ENCODE assay signal across 10 mouse cellular contexts in genomic region chr1:170834756-170835155, GRCm38 (mm10). TPM values are rescaled to one million over a fixed set of nuclear protein-coding genes. Genes with fewer than 3 reads are reported as not detected.
DNase-seq lines count a peak whose midpoint lies in the region.
"Had no signal": no experiment of that assay in that cellular context is flagged by ENCODE, and none has a peak within 500 bp of the region (broad histone marks: within the 10 kb centered on the region; RNA-seq: fewer than 3 reads in every experiment).

No protein-coding gene starts in this region.

- intact Hi-C loops in left cerebral cortex, postnatal 4 days (cut with DNase I), result no loop called here

- peak; percentile 8 for DNase-seq in cerebellum, adult 11 months
- no peak for DNase-seq in cerebellum, adult 9-10 months
- DNase-seq in left cerebral cortex, postnatal 4 days, result peak; percentile 33
- DNase-seq in left cerebral cortex, adult 8-10 months (ENCODE audit: low spot score in 2 of 2), result no peak
- DNase-seq in Muller cell, postnatal 12 days (ENCODE audit: inconsistent ontology term), result peak; percentile 37
- peak; percentile 45 for DNase-seq in fibroblast of lung, adult 2 months (ENCODE audit: low read depth)
- DNase-seq in retina, postnatal 1 day, result no peak
- DNase-seq in layer of hippocampus, adult 11-12 months (ENCODE audit: low spot score), result no peak
- DNase-seq: gastrocnemius, postnatal 10 days; heart, postnatal 14 days had no signal

RNA-seq across cellular contexts. Expression of gene Atf6, which starts 32.8 kb away (rescaled TPM):
- 10 to 100 TPM; 14.1 to 14.8 TPM for total RNA-seq in left cerebral cortex, postnatal 4 days (2021)
- total RNA-seq in left cerebral cortex, adult 8-10 months (2022), result 10 to 100 TPM; 51.3 to 62.1 (median 55.1) TPM

RNA-seq across cellular contexts. Expression of gene Gm26620, which starts 50.1 kb away (rescaled TPM):
- total RNA-seq in left cerebral cortex, postnatal 4 days (2021), result 1 to 10 TPM in 1 of 2 experiments, not detected in 1; 1.3 TPM
- total RNA-seq in left cerebral cortex, adult 8-10 months (2022), result under 1 TPM in 3 of 4 experiments, not detected in 1; 0.46 to 0.87 (median 0.48) TPM

RNA-seq across cellular contexts. Expression of gene Dusp12, which starts 50.6 kb away (rescaled TPM):
- total RNA-seq in left cerebral cortex, postnatal 4 days (2021), result 10 to 100 TPM; 24.4 to 24.8 TPM
- 10 to 100 TPM; 17.1 to 23.1 (median 19.1) TPM for total RNA-seq in left cerebral cortex, adult 8-10 months (2022)

Comparison
In these comparisons a context has a peak if more than half of its experiments do, and no peak if none do; other contexts are left out.
1. DNase-seq: peak in cerebellum, adult 11 months (single experiment), left cerebral cortex, postnatal 4 days (single experiment), Muller cell, postnatal 12 days (single experiment) and fibroblast of lung, adult 2 months (single experiment); none in cerebellum, adult 9-10 months (single experiment), left cerebral cortex, adult 8-10 months (0 of 2), retina, postnatal 1 day (single experiment) and layer of hippocampus, adult 11-12 months (single experiment).